Mouse (Mus musculus): ENCODE results near the gene Rilpl1.
"Not testable (repeated sequence)": the region's sequence is repeated elsewhere in the genome, so short reads cannot be mapped to it uniquely, and the experiment has no call there.

GRCm38 (mm10) chr5:124500037-124500436 is 31.2 kb downstream of the Rilpl1 start:
- not testable (repeated sequence) for TF ChIP-seq CTCF (IDR thresholded peaks at IDR 0.05; ENCODE audit: extremely low read depth, insufficient read depth, insufficient read length, insufficient replicate concordance); POLR2A (IDR thresholded peaks at IDR 0.05; ENCODE audit: low read depth, low read length)

Data from spleen, adult 2 months (tissue).